In genomic region chr6:113283500-113283899, GRCm38 (mm10) we compare ENCODE assay signal across 12 mouse cellular contexts. TPM values are rescaled to one million over a fixed set of nuclear protein-coding genes. Genes with fewer than 3 reads are reported as not detected.
DNase-seq lines count a peak whose midpoint lies in the region; ATAC-seq and TF ChIP-seq lines count a peak whose summit lies in the region.
"Had no signal": no experiment of that assay in that cellular context is flagged by ENCODE, and none has a peak within 500 bp of the region (broad histone marks: within the 10 kb centered on the region; RNA-seq: fewer than 3 reads in every experiment).

No protein-coding gene starts in this region.

- WGBS in lung, embryonic 14.5 days: 4% methylated on average over 6 of the region's 6 CpGs
- WGBS in hindbrain, embryonic 13.5 days: 4% methylated on average over 6 of the region's 6 CpGs
- 3% methylated on average over 6 of the region's 6 CpGs for WGBS in midbrain, embryonic 16.5 days
- WGBS in heart, embryonic 12.5 days: 13% methylated on average over 6 of the region's 6 CpGs

- TF ChIP-seq CTCF in lung, embryonic 14.5 days (IDR thresholded peaks at IDR 0.05; ENCODE audit: low read depth): no peak

- H3K27me3 ChIP-seq in lung, embryonic 14.5 days (ENCODE audit: insufficient read depth, low read length): peaks cover 35% of the 10 kb centered on the region
- H3K27me3 ChIP-seq in hindbrain, embryonic 13.5 days: peaks cover 53% of the 10 kb centered on the region
- peaks cover 26% of the 10 kb centered on the region for H3K27me3 ChIP-seq in midbrain, embryonic 16.5 days (ENCODE audit: control insufficient read depth, insufficient read depth, low read depth, low read length)
- H3K27me3 ChIP-seq in heart, embryonic 12.5 days (replicated peaks): peaks cover 51% of the 10 kb centered on the region

- peak; percentile 30 for ATAC-seq in lung, embryonic 14.5 days (ENCODE audit: insufficient read depth)
- peak; percentile 34; the same call in 1 of the 2 replicates for ATAC-seq in hindbrain, embryonic 13.5 days (ENCODE audit: low FRiP score)
- no peak for ATAC-seq in midbrain, embryonic 16.5 days
- ATAC-seq in heart, embryonic 12.5 days (ENCODE audit: insufficient number of reproducible peaks, low FRiP score): no peak
- ATAC-seq in monocyte, adult 5-6 weeks (replicated peaks; ENCODE audit: insufficient number of reproducible peaks, low FRiP score, low TSS enrichment, poor library complexity, severe bottlenecking): no peak

- no peaks in the 10 kb centered on the region for H3K9me3 ChIP-seq in lung, embryonic 14.5 days (ENCODE audit: low read depth, low read length)
- no peaks in the 10 kb centered on the region for H3K9me3 ChIP-seq in hindbrain, embryonic 13.5 days
- H3K9me3 ChIP-seq in midbrain, embryonic 16.5 days (replicated peaks; ENCODE audit: control insufficient read depth, low read length, poor library complexity, severe bottlenecking): no peaks in the 10 kb centered on the region
- H3K9me3 ChIP-seq in heart, embryonic 12.5 days (replicated peaks): no peaks in the 10 kb centered on the region
- H3K9me3 ChIP-seq: limb, embryonic 15.5 days had no signal

- no peaks in the 10 kb centered on the region for H3K4me1 ChIP-seq in lung, embryonic 14.5 days (ENCODE audit: insufficient read depth)
- peaks cover 20% of the 10 kb centered on the region for H3K4me1 ChIP-seq in hindbrain, embryonic 13.5 days (replicated peaks)
- peaks cover 12% of the 10 kb centered on the region for H3K4me1 ChIP-seq in midbrain, embryonic 16.5 days (ENCODE audit: control insufficient read depth, insufficient read depth, low read length)
- peaks cover 6% of the 10 kb centered on the region for H3K4me1 ChIP-seq in heart, embryonic 12.5 days (replicated peaks)

- no peak for DNase-seq in lung, embryonic 14.5 days
- no peak for DNase-seq in lung, postnatal 14 days
- peak; percentile 57 for DNase-seq in cerebellum, adult 9-10 months
- DNase-seq in right cerebral cortex, postnatal 14 days: no peak
- DNase-seq: heart, postnatal 14 days; thymus, postnatal 14 days had no signal

- H3K4me2 ChIP-seq in lung, embryonic 14.5 days: peak overlapping the region; percentile 29; the same call in 1 of the 2 replicates
- H3K4me2 ChIP-seq in hindbrain, embryonic 13.5 days: peak overlapping the region; percentile 75; the same call in 1 of the 2 replicates
- peak overlapping the region; percentile 83 for H3K4me2 ChIP-seq in midbrain, embryonic 16.5 days (ENCODE audit: low read length)
- no peak overlapping the region for H3K4me2 ChIP-seq in heart, embryonic 12.5 days
- H3K4me2 ChIP-seq: limb, embryonic 15.5 days had no signal

- H3K36me3 ChIP-seq in lung, embryonic 14.5 days (ENCODE audit: insufficient read depth): no peaks in the 10 kb centered on the region
- peaks cover 24% of the 10 kb centered on the region for H3K36me3 ChIP-seq in hindbrain, embryonic 13.5 days
- peaks cover 13% of the 10 kb centered on the region; the same call in 1 of the 2 replicates for H3K36me3 ChIP-seq in midbrain, embryonic 16.5 days (ENCODE audit: control insufficient read depth, insufficient read depth, low read length)
- H3K36me3 ChIP-seq in heart, embryonic 12.5 days: peaks cover 6% of the 10 kb centered on the region; the same call in 1 of the 2 replicates

- no peak overlapping the region for H3K9ac ChIP-seq in lung, embryonic 14.5 days
- H3K9ac ChIP-seq in hindbrain, embryonic 13.5 days: no peak overlapping the region
- H3K9ac ChIP-seq in midbrain, embryonic 16.5 days (ENCODE audit: low read depth, low read length): no peak overlapping the region
- H3K9ac ChIP-seq in heart, embryonic 12.5 days: no peak overlapping the region
- H3K9ac ChIP-seq: limb, embryonic 15.5 days had no signal

- no peak overlapping the region for H3K27ac ChIP-seq in lung, embryonic 14.5 days (ENCODE audit: low read depth)
- H3K27ac ChIP-seq in hindbrain, embryonic 13.5 days: no peak overlapping the region
- no peak overlapping the region for H3K27ac ChIP-seq in midbrain, embryonic 16.5 days (ENCODE audit: low read length)
- H3K27ac ChIP-seq in heart, embryonic 12.5 days (ENCODE audit: poor library complexity, severe bottlenecking): no peak overlapping the region
- H3K27ac ChIP-seq: limb, embryonic 15.5 days had no signal

- peak overlapping the region; percentile 4; the same call in 1 of the 2 replicates for H3K4me3 ChIP-seq in lung, embryonic 14.5 days (ENCODE audit: low read depth, low read length)
- H3K4me3 ChIP-seq in hindbrain, embryonic 13.5 days: 0 out of 2 replicates have a peak overlapping the region, but pooled peaks have one; percentile 43
- H3K4me3 ChIP-seq in midbrain, embryonic 16.5 days (ENCODE audit: low read depth, low read length): peak overlapping the region; percentile 44
- no peak overlapping the region for H3K4me3 ChIP-seq in heart, embryonic 12.5 days
- H3K4me3 ChIP-seq: erythroblast, embryonic 14.5 days had no signal

RNA-seq across cellular contexts. Expression of gene Cpne9, which starts 1.4 kb away (rescaled TPM):
- polyA plus RNA-seq in lung, embryonic 14.5 days (2014; fragmentation: Nextera tagmentation; extraction: Ambion mirVana): not detected in 2 replicates
- polyA plus RNA-seq in hindbrain, embryonic 13.5 days (2015; fragmentation: Nextera tagmentation; extraction: Ambion mirVana): 1.2 and 1.9 TPM in 2 replicates
- 3.9 and 4.9 TPM in 2 replicates for polyA plus RNA-seq in midbrain, embryonic 16.5 days (2015; fragmentation: Nextera tagmentation; extraction: Ambion mirVana)
- polyA plus RNA-seq in heart, embryonic 12.5 days (2016; fragmentation: Nextera tagmentation; extraction: Ambion mirVana): 0.08 and 0.14 TPM in 2 replicates
- total RNA-seq in monocyte, adult 5-6 weeks (2017): 0.19 to 0.75 TPM in 2 of 3 replicates, not detected in the other

RNA-seq across cellular contexts. Expression of gene Brpf1, which starts 23.4 kb away (rescaled TPM):
- 24.6 and 26.4 TPM in 2 replicates for polyA plus RNA-seq in lung, embryonic 14.5 days (2014; fragmentation: Nextera tagmentation; extraction: Ambion mirVana)
- 17.1 and 17.3 TPM in 2 replicates for polyA plus RNA-seq in hindbrain, embryonic 13.5 days (2015; fragmentation: Nextera tagmentation; extraction: Ambion mirVana)
- 13.3 and 15.0 TPM in 2 replicates for polyA plus RNA-seq in midbrain, embryonic 16.5 days (2015; fragmentation: Nextera tagmentation; extraction: Ambion mirVana)
- polyA plus RNA-seq in heart, embryonic 12.5 days (2016; fragmentation: Nextera tagmentation; extraction: Ambion mirVana): 16.2 and 17.0 TPM in 2 replicates
- 77.8 to 91.4 TPM (median 83.9 TPM) in 3 replicates for total RNA-seq in monocyte, adult 5-6 weeks (2017)

RNA-seq across cellular contexts. Expression of gene Ogg1, which starts 43.3 kb away (rescaled TPM):
- 16.9 and 17.7 TPM in 2 replicates for polyA plus RNA-seq in lung, embryonic 14.5 days (2014; fragmentation: Nextera tagmentation; extraction: Ambion mirVana)
- polyA plus RNA-seq in hindbrain, embryonic 13.5 days (2015; fragmentation: Nextera tagmentation; extraction: Ambion mirVana): 8.7 and 9.6 TPM in 2 replicates
- 6.2 and 7.0 TPM in 2 replicates for polyA plus RNA-seq in midbrain, embryonic 16.5 days (2015; fragmentation: Nextera tagmentation; extraction: Ambion mirVana)
- 9.0 and 10.6 TPM in 2 replicates for polyA plus RNA-seq in heart, embryonic 12.5 days (2016; fragmentation: Nextera tagmentation; extraction: Ambion mirVana)
- total RNA-seq in monocyte, adult 5-6 weeks (2017): 6.4 to 12.2 TPM (median 9.2 TPM) in 3 replicates

RNA-seq across cellular contexts. Expression of gene Mtmr14, which starts 45.9 kb away (rescaled TPM):
- polyA plus RNA-seq in lung, embryonic 14.5 days (2014; fragmentation: Nextera tagmentation; extraction: Ambion mirVana): 41.1 and 47.0 TPM in 2 replicates
- 34.7 and 35.5 TPM in 2 replicates for polyA plus RNA-seq in hindbrain, embryonic 13.5 days (2015; fragmentation: Nextera tagmentation; extraction: Ambion mirVana)
- 33.7 and 34.0 TPM in 2 replicates for polyA plus RNA-seq in midbrain, embryonic 16.5 days (2015; fragmentation: Nextera tagmentation; extraction: Ambion mirVana)
- 25.1 and 27.7 TPM in 2 replicates for polyA plus RNA-seq in heart, embryonic 12.5 days (2016; fragmentation: Nextera tagmentation; extraction: Ambion mirVana)
- total RNA-seq in monocyte, adult 5-6 weeks (2017): 40.8 to 50.3 TPM (median 42.0 TPM) in 3 replicates

Comparison
In these comparisons a context has a peak if more than half of its experiments do, and no peak if none do; other contexts are left out.
1. ATAC-seq: peak in lung, embryonic 14.5 days (single experiment) and hindbrain, embryonic 13.5 days (single experiment); none in midbrain, embryonic 16.5 days (single experiment), heart, embryonic 12.5 days (single experiment) and monocyte, adult 5-6 weeks (single experiment).